Mouse (Mus musculus) olfactory bulb, adult 2 months (tissue): ENCODE results near the gene Pmpca.

Experiments
- CTCF ChIP-seq: fragments of 200-500 bp; IDR thresholded peaks from 2 replicates; pipeline ENCODE4 v1.5.1; 2012; ENCODE audit warnings: low read depth, mild to moderate bottlenecking, low read length, moderate library complexity; ENCODE audit not compliant: insufficient read depth
- POLR2A ChIP-seq: fragments of 200-500 bp; IDR thresholded peaks from 2 replicates; pipeline ENCODE4 v1.6.1; 2012; ENCODE audit warnings: mild to moderate bottlenecking, low read depth, low read length, moderate library complexity; ENCODE audit not compliant: insufficient read depth

DNA sequence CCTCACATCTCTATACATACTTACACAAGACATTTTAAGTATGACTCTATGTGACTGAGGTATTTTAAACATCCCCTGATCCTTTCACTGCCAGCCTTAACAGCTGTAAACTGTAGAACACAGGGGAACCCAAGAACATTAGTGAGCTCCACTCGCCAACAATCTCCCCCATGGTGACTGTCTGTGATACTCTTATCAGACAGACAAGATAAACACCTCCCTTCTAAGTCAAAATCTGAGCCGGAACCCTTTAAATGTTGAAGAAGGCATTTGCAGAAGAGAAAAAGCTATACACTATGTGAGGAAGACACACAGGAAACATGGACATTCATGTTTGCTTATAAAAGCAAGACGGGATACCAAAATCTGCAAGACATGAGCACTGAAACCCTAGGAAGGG lies 54.7 kb downstream of the Pmpca start:
- no peak for TF ChIP-seq POLR2A
- no peak for TF ChIP-seq CTCF
